Mouse (Mus musculus) neural tube, embryonic 11.5 days (tissue): Measurements from ENCODE around the gene Slc25a16. TPM values are rescaled to one million over a fixed set of nuclear protein-coding genes. Genes with fewer than 3 reads are reported as not detected.

Experiments used
- ATAC-seq: fragments of 200-750 bp; cut with Nextera tagmentation; 2 replicates; pipeline ENCODE4 v1.8.0; 2017; ENCODE audit warnings: moderate number of reproducible peaks, mild to moderate bottlenecking, moderate TSS enrichment, moderate library complexity; ENCODE audit not compliant: insufficient read depth, low FRiP score, low TSS enrichment
- DNase-seq: peaks from one replicate; pipeline ENCODE4 v3.0.0-alpha.2; 2015; ENCODE audit warnings: low spot score
- H3K27ac ChIP-seq: fragments of 300-500 bp; sonication (generic); 2 replicates; pipeline ENCODE4 v1.5.1; 2014; ENCODE audit warnings: low read depth, mild to moderate bottlenecking, low read length
- H3K27me3 ChIP-seq: fragments of 300-500 bp; sonication (generic); 2 replicates; pipeline ENCODE4 v1.6.1; 2014; ENCODE audit warnings: mild to moderate bottlenecking, low read length, mixed read lengths; ENCODE audit not compliant: control insufficient read depth, insufficient read depth
- H3K36me3 ChIP-seq: fragments of 300-500 bp; sonication (generic); 2 replicates; pipeline ENCODE4 v1.6.1; 2014; ENCODE audit warnings: mild to moderate bottlenecking, low read length, moderate library complexity, mixed read lengths; ENCODE audit not compliant: control insufficient read depth, insufficient read depth
- H3K4me1 ChIP-seq: fragments of 300-500 bp; sonication (generic); 2 replicates; pipeline ENCODE4 v1.6.1; 2014; ENCODE audit warnings: low read length, mixed read lengths; ENCODE audit not compliant: control insufficient read depth, insufficient read depth
- H3K4me2 ChIP-seq: fragments of 300-500 bp; sonication (generic); 2 replicates; pipeline ENCODE4 v1.6.1; 2014; ENCODE audit warnings: low read depth, mild to moderate bottlenecking, moderate library complexity
- H3K4me3 ChIP-seq: fragments of 300-500 bp; sonication (generic); 2 replicates; pipeline ENCODE4 v1.5.1; 2014; ENCODE audit warnings: low read depth, low read length
- H3K9ac ChIP-seq: fragments of 300-500 bp; sonication (generic); 2 replicates; pipeline ENCODE4 v1.6.1; 2014; ENCODE audit warnings: mild to moderate bottlenecking, low read length
- H3K9me3 ChIP-seq: fragments of 300-500 bp; sonication (generic); 2 replicates; pipeline ENCODE4 v1.6.1; 2016; ENCODE audit warnings: low read length; ENCODE audit not compliant: control insufficient read depth
- WGBS: fragments of 180-500 bp; shearing (Covaris S2); extraction: QIAGEN DNeasy Blood & Tissue Kit; methylation state at CpG from one replicate; pipeline ENCODE4 v1.1.7; 2014; 5-methylcytosine and 5-hydroxymethylcytosine counted together
- polyA plus RNA-seq: library from polyadenylated mRNA; unstranded; fragments of >200 nt; fragmentation: Nextera tagmentation; extraction: Ambion mirVana; gene quantifications from 2 replicates; pipeline ENCODE4 v1.2.1, GENCODE M21; 2014

The Slc25a16 gene
- polyA plus RNA-seq, 1 experiment from 2014 or later, result 12.1 TPM

- no peak overlapping the region for H3K27ac ChIP-seq
- WGBS, result 83% methylated on average over 3 of the region's 9 CpGs
- H3K36me3 ChIP-seq, result peaks cover 27% of the 10 kb centered on the region
- no peak overlapping the region for H3K4me3 ChIP-seq
- no peaks in the 10 kb centered on the region for H3K9me3 ChIP-seq
- no peak for DNase-seq
- no peak overlapping the region for H3K9ac ChIP-seq
- no peak overlapping the region for H3K4me2 ChIP-seq
- no peaks in the 10 kb centered on the region for H3K27me3 ChIP-seq
- ATAC-seq, result no peak
- no peaks in the 10 kb centered on the region for H3K4me1 ChIP-seq
Observed at GRCm38 (mm10) chr10:62993991-62994390, 73.6 kb downstream of the Slc25a16 start.

Other genes starting within 250 kb of the Slc25a16 start
- 1.1 and 1.9 TPM in 2 replicates for gene Stox1, start 194.5 kb upstream of the Slc25a16 start, polyA plus RNA-seq
- gene Ccar1, start 128.3 kb upstream of the Slc25a16 start, polyA plus RNA-seq, result 154 and 167 TPM in 2 replicates
- gene Tet1, start 11.6 kb upstream of the Slc25a16 start, polyA plus RNA-seq, result 30.1 and 30.4 TPM in 2 replicates
- gene Dna2, start 26.4 kb downstream of the Slc25a16 start, polyA plus RNA-seq, result 23.3 and 27.5 TPM in 2 replicates
- gene Rufy2, start 59.6 kb downstream of the Slc25a16 start, polyA plus RNA-seq, result 20.1 and 22.7 TPM in 2 replicates
- 147 and 159 TPM in 2 replicates for gene Hnrnph3, start 103.6 kb downstream of the Slc25a16 start, polyA plus RNA-seq
- 0.55 and 1.4 TPM in 2 replicates for gene Pbld2, start 103.7 kb downstream of the Slc25a16 start, polyA plus RNA-seq
- gene Pbld1, start 139.5 kb downstream of the Slc25a16 start, polyA plus RNA-seq, result 0.99 and 1.4 TPM in 2 replicates
- 0.49 and 0.89 TPM in 2 replicates for gene Atoh7, start 179.0 kb downstream of the Slc25a16 start, polyA plus RNA-seq